Mouse (Mus musculus) right cerebral cortex, adult 2 months (tissue): Measurements from ENCODE around the gene Rprml.

ENCODE experiments used
- DNase-seq, 2 experiments: peaks; one replicate each; pipeline ENCODE4 v3.0.0; 2021 to 2022; ENCODE audit warnings: low spot score in 2 of 2

Gene Rprml

DNA sequence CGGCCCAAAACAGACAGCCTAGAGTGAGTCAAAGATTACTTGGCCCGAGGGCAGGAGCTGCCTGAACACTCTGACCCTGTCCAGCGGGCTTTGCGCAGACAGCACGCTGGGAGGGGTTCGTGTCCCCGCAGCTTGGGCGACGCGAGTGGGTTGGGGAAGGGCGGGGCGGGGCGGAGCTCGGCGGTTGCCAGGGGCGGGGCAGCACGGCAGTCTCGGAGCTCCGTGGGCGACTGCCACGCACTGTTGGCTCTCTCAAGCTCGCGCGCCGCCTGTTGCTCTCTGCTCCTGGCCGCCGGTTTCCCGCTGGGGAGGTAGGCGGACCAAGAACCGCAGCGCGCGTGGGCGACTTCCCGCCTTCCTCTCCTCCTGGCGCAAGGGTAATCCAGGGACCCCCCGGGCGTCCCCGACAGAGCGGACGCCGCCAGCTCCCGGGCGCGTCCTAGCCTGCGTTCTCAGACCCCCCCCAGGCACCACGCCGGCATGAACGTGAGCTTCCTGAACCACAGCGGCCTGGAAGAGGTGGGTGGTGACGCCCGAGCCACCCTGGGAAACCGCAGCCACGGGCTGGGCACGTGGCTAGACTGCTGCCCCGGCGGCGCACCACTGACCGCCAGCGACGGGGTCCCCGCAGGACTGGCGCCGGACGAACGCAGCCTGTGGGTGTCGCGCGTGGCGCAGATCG is at the start of gene Rprml:
Gene Rprml (plus strand): TSS at position 270 of the 682 bp plus-strand sequence.
- DNase-seq, result peak; percentile 86 to 87

DNA sequence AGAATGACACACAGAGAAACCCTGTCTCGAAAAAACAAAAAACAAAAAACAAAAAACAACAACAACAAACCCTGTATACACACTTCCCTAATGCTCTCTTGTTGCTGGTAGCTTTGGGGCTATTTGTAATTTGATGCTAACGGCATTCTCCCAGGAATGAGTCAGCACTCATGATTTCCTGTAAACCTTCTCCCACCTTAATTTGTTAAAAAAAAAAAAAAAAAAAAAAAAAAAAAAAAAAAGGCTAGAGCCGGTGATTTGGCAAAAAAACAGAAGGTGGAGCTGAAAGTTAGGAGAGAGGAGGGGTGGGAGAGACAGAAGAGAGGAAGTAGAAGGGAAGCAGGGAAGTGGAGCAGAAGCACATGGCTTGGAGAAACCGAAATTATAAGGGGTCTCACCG is 42.8 kb upstream of the Rprml start:
- DNase-seq, result no peak

DNA sequence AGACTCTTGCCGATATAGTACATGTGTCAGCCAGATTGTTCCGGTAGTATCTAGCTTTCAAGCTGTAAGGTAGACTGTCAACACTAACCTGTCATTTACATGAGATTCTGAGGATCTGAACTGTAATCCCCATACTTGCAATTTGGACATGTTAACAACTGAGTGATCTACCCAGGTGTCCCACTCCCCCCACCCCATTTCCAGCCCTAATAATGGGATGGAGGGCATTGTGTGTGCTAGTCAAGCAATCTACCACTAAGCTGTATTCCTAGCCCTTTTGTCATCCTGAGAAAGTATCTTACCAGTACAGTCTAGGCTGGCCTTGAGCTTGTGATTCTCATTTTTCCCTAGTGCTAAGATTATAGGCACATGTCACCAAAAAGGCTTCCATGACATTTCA is 38.6 kb upstream of the Rprml start:
- DNase-seq, result no peak

DNA sequence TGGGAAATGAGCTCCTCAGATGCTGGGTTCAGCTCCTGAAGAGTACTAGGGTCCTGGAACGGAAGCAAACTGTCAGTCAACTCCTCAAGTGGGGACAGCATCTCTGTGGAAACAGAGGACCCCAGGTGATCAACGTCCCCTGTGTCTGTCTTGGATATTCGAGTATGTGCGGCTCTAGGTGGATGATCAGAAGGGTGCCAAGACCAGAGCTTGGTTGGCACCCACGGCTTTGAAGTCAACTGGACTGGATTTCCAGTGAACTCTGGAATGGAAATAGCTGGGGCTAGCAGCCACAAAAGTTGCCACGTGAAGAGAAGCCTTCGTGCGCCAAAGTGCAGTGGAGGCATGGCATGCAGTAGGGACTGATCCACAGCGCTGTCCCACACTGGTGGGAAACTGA is 28.3 kb upstream of the Rprml start, which contains the start of gene Gm884:
Gene Gm884 (minus strand): TSS at position 101 of the 400 bp plus-strand sequence.
- no peak for DNase-seq

DNA sequence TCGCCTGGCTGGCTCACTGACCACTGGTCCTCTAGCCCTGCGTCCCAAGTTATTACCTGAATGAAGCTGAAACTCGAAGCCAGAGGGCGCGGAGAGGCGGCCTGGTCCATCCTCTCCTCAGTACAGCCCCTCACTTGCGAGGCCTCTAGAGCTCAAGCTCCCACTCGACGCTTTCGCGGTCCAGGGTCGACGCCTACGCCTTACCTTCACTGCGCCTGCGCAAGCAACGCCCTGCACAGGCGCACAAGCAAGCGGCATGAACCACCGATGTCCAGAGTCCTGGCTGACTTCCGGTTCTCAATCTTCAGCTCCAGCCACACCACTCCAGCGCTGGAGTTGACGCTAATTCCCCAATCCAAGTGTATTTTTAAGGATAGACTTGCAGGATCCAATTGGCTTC is 21.9 kb upstream of the Rprml start:
- no peak for DNase-seq

DNA sequence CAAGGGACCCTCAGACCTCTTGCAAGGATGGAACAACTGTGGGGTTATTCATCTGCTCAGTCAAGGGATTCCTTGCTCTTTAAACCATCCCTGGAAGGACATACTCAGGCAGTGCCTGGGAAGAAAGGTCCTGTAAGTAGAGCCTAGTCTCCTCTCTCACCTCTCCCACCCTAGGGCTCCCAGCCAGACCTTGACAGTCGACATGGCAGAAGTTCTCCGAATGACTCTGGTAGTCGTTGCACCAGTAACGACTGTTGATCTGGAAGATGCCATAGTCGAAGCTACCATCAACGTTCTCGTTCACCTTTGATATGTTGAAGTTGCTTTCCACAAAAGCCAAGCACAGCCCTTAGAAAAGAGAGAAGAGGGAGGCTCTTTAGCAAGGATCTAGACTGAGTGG is 14.6 kb upstream of the Rprml start:
- no peak for DNase-seq

DNA sequence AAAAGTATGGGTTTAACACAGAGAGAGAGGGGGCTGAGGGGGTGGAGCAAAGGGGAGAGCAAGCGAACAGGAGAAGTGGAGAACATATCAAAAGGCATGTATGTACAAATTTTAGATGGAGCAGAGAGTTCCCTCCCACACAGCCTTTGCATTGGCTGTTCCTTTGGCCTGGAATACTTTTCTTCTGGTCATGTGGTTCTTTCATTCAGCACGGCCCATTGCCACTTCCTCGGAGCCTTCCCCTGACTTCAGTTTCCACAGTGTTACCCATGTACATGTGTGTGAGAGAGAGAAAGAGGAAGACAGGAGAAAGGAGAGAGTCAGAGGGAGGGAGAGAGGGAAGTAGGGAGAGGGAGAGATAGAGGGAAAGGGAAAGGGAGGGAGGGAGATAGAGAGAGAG is 13.9 kb upstream of the Rprml start:
- DNase-seq, result no peak

DNA sequence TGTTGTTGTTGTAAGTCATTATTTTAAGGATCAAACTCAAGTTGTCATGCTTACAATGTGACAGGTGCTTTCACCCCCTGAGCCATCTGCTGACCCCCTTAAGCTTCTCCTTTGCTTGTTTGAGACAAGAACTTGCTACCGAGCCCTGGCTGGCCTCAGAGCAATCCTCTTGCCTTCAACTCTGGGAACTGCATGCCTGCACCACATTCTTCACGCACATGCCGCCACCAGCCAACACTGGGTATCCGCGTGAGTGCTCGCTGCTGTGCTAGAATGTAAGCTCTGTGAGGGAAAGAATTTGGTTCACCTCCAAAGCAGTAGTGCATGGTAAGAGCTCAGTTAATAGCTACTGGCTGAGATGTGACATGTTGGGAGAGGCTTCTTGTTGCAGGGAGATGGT is 13.1 kb upstream of the Rprml start:
- no peak for DNase-seq

DNA sequence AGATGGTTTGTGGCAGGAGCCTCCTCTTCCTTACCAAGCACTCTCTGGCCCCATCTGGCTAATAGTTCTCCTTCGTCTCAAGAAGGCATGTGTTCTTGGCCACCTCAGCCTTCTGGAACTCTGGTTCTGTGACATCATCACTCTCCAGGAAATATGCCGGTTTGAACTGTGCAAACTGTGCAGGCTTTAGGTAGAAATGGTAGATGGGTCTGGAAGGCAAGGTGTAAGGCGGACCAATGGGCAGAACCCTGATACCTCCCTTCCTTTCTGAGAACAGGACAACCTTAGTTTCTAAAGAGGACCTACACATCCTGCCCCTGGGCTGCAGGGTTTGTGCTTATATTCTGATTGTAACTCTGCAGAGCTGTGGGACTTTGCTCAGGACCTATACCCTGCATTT is 10.6 kb upstream of the Rprml start, which contains the start of gene Lyzl6:
Gene Lyzl6 (minus strand): TSS at position 101 of the 400 bp plus-strand sequence.
- DNase-seq, result no peak

DNA sequence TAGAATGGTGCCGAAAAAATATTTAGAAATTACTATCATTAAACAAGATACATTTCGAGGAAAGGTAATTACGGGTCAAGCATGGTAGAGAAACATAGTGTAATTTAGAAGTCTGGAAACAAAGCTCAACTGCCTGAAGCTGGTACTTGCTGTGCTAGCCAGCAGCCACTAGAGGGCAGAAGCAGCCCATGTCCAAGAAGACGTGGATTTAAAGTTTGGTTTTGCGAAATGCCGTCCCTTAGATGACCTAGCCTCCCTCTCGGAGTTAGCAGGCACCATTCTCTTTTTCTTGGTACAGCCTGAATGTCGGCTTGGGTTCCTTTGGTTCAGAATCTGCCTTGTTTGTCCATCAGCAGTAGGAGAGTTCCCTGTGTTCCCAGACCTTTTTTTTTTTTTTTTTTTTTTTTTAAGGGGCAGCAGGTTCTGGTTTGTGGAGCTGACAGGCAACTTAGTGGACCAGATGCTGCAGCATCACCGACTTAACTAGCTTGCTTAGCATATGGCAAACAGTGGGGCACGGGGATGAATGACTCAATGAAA is 9.9 kb upstream of the Rprml start:
- peak in 1 of 2 experiments; percentile 76 for DNase-seq

DNA sequence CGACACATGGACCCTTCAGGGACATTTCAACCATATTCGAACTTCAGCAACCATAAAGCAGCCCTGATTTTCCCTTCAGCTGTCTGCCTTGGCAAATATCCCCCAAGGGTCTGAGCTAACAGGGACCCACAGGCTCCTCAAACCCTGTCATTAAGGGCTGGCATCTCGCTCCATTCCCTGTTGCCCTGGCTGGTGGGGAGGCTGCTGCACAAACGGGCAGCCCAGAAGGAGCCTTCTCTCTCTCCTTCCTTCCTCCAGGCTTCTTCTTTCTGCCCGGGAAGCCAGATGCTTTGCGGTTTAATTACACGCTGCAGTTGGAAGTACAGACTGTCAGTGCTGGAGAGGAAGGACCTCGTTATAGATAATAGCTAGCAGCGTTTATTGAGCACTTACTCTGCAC is 6.2 kb upstream of the Rprml start:
- no peak for DNase-seq

DNA sequence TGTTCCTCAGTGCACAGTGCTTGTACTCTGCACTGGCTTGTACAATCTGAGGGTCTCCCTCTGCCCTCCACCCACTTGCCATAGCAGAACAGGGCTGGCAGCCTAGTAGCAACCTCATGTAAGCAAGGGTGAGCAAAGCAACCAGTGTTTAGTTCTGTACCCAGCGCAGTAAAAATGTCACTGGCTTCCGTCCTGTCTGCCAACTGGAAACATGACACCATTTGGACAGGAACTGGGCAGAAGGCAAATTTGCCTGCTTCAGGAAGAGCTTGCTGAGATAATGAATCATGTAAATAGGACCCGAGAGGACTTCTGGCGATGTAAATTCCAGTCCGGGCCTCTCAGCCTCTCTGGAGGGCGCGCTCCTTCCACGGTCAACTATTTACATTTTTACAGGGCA is 3.6 kb upstream of the Rprml start:
- no peak for DNase-seq

DNA sequence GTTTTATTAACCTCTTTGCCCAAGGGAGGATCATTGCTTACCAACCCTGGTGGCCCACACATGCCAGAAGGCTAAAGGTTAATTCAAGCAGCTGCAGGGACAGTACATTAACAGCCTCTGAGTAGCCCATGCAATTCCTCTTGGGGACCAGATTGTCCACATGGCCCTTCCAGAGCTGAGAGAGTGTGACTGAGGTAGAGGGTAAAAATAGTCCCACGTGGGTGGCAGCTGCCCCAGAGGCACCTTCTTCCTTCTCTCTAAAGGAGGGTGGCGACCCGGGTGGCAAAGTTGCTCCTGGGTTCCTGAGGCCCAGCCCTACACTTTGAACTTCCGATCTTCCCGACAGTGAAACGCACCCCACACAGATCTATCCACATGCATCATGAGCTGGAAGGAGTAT is 3.1 kb upstream of the Rprml start:
- DNase-seq, result no peak

DNA sequence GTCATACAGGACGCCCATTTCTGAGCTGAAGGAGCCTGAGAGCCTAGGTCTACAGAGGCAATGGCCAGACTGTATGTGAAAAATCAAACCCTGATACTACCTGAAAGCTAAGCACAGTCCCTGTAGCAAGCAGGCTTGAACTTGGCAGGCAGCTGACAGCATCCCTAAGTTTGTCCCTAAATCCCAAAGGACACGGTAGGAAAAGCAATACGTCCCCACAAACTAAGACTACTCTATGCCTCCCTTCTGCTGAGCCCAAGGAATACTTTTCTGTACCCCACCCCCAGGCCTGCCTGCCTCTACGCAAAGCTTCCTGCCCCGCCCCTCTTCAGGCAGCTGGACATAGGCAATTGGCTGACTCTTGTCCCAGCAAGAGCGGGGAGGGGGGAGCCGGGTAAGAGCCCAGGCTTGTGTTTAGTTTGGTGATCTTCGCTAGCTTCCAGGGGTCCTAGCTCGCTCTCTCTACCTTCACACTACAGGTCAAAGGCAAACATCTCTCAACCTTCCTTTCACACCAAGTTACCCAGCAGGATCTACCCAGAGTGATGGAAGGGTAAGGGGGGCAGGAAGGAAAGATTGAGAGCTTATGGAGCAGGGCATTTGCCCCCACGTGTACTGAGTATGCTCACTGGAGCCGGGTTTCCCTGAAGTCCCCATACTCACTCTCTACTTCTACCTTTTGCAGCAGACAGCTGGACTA is 1.3 kb upstream of the Rprml start:
- DNase-seq, result no peak

DNA sequence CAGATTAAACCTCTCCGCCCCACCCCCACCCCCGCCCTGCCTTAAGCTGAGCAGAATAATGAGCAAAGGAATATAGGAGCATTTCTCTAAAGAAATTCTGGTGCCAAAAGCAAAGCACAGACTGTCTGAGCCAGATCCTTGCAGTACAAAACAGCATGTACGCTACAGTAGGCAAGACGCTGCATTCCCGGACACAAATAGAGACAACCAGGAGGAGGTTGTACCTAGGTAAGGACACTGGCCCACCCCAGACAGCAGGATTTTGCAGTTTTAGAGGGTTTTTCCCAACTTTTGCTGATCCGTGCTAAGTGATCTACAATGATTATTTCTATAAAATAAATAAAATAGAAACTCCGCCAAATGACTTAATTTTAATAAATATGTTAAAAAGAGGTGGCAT is 714 bp upstream of the Rprml start:
- DNase-seq, result no peak

DNA sequence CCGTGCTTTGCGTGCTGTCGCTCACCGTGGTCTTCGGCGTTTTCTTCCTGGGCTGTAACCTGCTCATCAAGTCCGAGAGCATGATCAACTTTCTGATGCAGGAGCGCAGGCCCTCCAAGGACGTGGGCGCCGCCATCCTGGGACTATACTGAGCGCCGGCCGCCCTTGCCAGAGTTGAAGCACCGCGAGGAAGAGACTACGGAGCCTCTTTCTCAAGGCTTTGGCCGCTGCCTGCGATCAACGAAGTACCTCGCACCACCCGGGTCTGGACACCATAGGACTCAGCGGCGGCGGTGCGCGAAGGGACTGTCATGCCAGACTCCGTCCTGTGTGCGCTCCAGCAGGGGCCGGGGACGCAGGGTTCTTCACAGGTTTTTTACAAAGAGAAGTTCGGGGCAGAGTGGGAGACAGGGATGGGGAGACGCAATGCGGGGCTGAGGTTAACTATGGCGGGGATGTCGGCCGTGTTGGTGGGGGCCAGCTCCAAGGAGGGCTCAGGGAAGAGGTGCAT is 668 bp downstream of the Rprml start:
- peak in 1 of 2 experiments; percentile 55 for DNase-seq

DNA sequence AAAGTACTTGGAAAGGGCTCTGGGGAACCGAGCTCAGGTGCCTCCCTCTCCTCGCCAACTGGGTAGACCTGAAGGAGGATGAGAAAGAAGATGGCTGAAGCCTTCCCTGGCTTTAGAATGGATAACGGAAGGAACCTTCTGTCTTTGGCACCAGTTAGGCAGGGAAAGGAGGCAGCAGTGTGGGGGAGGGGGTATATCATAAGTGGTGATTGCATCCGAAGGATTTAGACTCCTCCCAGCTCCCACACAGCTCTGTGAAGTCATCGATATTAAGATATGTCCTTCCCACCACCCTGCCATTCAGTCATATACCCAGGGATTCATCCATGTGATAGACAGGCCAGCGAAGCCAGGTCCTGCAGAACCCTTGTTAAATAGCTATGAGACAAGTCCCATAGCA is 2.1 kb downstream of the Rprml start:
- DNase-seq, result peak; percentile 65 to 69

DNA sequence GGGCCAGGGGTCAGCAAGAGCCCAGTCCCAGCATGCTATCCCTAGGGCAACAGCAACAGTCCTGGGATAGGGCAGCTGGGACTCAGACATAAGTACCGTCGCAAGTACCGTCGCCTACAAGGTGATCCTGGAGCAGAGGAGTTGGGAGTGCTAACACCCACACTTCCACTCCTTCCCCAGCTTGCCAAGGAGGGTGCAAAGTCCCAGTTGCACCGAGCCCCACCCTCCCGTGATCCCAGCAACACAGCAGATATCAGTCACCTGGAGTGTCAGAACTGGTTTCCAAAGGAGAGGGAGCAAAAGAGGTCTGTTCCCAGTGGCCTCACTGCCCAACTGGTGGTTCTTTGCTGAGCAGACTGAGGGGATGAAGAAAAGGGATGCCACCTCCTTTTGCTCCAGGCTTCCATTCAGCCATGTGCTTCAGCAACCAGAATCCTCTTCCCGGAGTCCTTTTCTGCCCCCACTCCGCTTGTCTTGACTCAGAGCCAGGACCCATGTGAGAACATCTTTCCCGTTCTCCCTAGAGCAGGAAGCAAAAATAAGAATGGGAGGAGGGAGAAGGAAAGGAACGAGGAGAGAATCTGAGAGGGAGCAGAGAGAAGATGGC is 4.1 kb downstream of the Rprml start:
- peak; percentile 68 to 71 for DNase-seq

DNA sequence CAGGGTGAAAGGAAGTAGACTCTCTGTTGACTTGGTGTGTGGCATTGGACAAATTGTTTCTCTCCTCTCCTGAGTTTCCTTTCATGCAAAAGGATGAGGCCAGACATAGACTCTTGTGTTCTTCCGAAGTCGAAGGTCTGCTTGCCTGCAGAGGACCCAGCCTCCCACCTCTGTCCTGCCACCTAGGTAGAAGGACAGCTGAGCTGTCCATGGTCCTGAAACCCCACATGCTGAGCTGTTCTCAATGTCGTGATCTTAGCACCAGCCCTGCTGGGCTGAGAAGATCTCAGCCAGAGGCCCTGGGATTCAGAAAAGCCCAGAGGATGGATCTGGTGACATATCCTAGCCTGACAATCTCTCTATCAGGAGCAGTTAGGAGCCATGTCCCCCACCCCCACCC is 7.2 kb downstream of the Rprml start:
- DNase-seq, result no peak

DNA sequence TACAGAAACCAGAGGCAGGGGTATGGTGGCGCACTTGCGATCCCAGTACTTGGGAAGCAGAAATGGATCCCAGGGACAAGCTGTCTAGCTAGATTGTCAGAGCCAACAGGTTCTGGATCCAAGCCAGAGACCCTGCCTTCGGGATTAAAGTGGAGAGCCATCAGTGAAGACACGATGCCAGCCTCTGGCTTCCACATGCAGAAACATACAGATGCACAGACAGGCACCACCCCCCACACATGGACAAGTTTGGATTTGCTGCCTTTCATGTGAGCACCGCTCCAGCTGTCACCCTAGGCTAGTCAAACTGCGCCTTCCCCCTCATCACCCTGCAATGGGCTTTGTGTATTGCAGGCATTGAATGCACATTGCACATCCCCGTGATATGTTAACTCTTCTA is 8.8 kb downstream of the Rprml start:
- no peak for DNase-seq

DNA sequence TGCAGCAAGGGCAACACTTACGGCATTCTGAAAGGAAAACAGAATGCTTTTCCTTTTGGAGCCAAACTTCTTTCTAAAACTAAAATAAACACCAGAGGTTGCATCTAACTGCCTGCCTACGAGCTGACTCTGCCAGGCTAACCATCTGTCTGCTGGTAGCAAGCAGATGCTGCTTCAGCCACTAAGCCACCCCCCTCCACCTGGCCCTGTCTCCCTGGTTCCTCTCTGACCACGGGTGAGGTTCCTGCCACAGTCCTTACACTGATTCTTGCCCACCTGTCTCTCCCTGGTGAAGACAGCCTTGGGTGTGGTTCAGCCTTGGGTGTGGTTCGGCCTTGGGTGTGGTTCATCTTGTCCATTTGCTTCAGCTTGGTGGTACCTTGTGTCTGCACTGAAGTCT is 12.5 kb downstream of the Rprml start:
- peak; percentile 74 to 80 for DNase-seq

DNA sequence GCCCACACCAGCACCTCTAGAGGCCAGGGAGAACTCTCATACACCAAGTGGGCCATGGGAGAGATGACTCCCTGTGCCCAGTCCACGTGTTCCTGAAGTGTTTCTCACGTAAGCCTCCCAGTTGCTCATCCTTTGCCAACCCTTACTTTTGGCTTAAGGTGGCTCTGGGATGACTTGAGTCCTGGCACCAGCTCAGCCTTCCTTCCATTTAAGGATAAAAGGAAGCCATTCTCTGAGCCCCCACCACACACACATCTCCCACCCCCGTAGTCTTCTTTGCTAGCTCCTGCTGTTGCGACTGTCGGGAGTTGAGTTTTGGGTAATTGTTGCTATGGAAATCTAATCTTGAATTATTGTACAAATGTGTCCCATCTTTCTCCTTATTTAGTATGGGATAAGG is 13.2 kb downstream of the Rprml start:
- peak; percentile 83 to 84 for DNase-seq

DNA sequence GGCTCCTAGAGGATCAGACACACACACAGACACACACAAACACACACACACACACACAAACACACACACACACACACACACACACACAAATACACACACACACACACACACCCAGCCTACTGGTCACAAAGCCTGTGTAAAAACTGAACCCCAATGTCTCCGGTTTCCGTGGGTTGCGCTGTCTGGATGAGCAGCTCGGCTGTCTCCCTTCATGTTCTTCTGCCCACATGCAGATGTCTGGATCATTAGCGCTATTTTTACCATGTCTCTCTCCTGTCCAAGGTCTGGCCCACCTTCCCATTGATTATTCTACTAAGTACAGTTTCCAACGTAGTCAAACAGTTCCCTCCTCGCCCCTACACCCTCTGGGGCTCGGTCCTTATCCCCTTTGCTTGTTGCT is 13.7 kb downstream of the Rprml start:
- no peak for DNase-seq
